ENCODE assay signal across 11 mouse cellular contexts in the genomic region with DNA sequence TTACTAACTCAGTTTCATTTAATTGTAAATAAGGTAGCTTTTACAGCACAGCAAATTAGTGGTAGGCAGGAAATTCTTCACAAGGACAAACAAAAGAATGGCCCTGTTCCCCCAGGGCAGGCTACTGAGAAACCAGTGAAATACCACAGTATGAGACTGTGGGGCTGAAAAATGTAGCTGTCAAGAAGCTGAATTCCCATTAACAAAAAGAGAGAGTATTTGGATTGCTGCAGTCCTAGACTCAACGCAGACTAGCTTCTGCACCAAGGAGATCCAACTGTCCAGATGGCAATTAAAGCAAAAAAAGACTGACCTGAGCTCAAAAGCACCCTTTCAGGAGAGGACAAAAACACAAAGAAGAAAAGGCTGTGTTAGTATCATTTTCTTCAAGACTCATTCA.
DNase-seq lines count a peak whose midpoint lies in the region; ATAC-seq and TF ChIP-seq lines count a peak whose summit lies in the region.
"Had no signal": no experiment of that assay in that cellular context is flagged by ENCODE, and none has a peak within 500 bp of the region (broad histone marks: within the 10 kb centered on the region; RNA-seq: fewer than 3 reads in every experiment).

No protein-coding gene starts in this region.

- no peak overlapping the region for H3K4me2 ChIP-seq in hindbrain, embryonic 12.5 days (replicated peaks)
- H3K4me2 ChIP-seq in neural tube, embryonic 14.5 days (ENCODE audit: low read depth, low read length), result no peak overlapping the region
- no peak overlapping the region for H3K4me2 ChIP-seq in intestine, embryonic 15.5 days (replicated peaks)
- H3K4me2 ChIP-seq: midbrain, embryonic 12.5 days had no signal

- no peak for DNase-seq in layer of hippocampus, adult 2 months (ENCODE audit: low spot score in 2 of 2)
- DNase-seq in layer of hippocampus, postnatal 36 days, result no peak
- DNase-seq in embryo, embryonic 9.5 days (ENCODE audit: extremely low spot score), result peak; percentile 22
- DNase-seq in gastrocnemius, postnatal 36 days, result no peak
- DNase-seq in left cerebral cortex, postnatal 4 days, result no peak
- DNase-seq: heart, postnatal 36 days; kidney, postnatal 4 days had no signal

- intact Hi-C loops in gastrocnemius, postnatal 36 days (cut with DNase I), result no loop called here
- intact Hi-C loops in left cerebral cortex, postnatal 4 days (cut with DNase I), result no loop called here

- no peak for TF ChIP-seq CTCF in layer of hippocampus, adult 2 months (conservative IDR thresholded peaks at IDR 0.05)

- 0% methylated on average over 1 of the region's 1 CpGs for WGBS in hindbrain, embryonic 12.5 days
- 3% methylated on average over 1 of the region's 1 CpGs for WGBS in neural tube, embryonic 14.5 days
- WGBS in intestine, embryonic 15.5 days, result 12% methylated on average over 1 of the region's 1 CpGs

- no peaks in the 10 kb centered on the region for H3K9me3 ChIP-seq in hindbrain, embryonic 12.5 days (replicated peaks)
- H3K9me3 ChIP-seq in neural tube, embryonic 14.5 days (ENCODE audit: control insufficient read depth, low read length), result no peaks in the 10 kb centered on the region
- no peaks in the 10 kb centered on the region for H3K9me3 ChIP-seq in intestine, embryonic 15.5 days
- H3K9me3 ChIP-seq: midbrain, embryonic 12.5 days had no signal

- peak overlapping the region; percentile 47 for H3K27ac ChIP-seq in layer of hippocampus, adult 2 months
- peak overlapping the region; percentile 23 for H3K27ac ChIP-seq in hindbrain, embryonic 12.5 days
- no peak overlapping the region for H3K27ac ChIP-seq in neural tube, embryonic 14.5 days (ENCODE audit: low read depth, low read length)
- no peak overlapping the region for H3K27ac ChIP-seq in intestine, embryonic 15.5 days
- H3K27ac ChIP-seq: midbrain, embryonic 12.5 days had no signal

- peaks cover 9% of the 10 kb centered on the region; the same call in 1 of the 2 replicates for H3K4me1 ChIP-seq in hindbrain, embryonic 12.5 days
- H3K4me1 ChIP-seq in neural tube, embryonic 14.5 days (ENCODE audit: control insufficient read depth, insufficient read depth, low read length), result no peaks in the 10 kb centered on the region
- no peaks in the 10 kb centered on the region for H3K4me1 ChIP-seq in intestine, embryonic 15.5 days (replicated peaks)

- no peaks in the 10 kb centered on the region for H3K27me3 ChIP-seq in hindbrain, embryonic 12.5 days
- H3K27me3 ChIP-seq in neural tube, embryonic 14.5 days (ENCODE audit: control insufficient read depth, insufficient read depth, low read length), result no peaks in the 10 kb centered on the region
- no peaks in the 10 kb centered on the region for H3K27me3 ChIP-seq in intestine, embryonic 15.5 days (replicated peaks)
- H3K27me3 ChIP-seq: midbrain, embryonic 12.5 days had no signal

- no peaks in the 10 kb centered on the region for H3K36me3 ChIP-seq in hindbrain, embryonic 12.5 days
- H3K36me3 ChIP-seq in neural tube, embryonic 14.5 days (ENCODE audit: control insufficient read depth, insufficient read depth, low read length), result no peaks in the 10 kb centered on the region
- no peaks in the 10 kb centered on the region for H3K36me3 ChIP-seq in intestine, embryonic 15.5 days
- H3K36me3 ChIP-seq: midbrain, embryonic 12.5 days had no signal

- ATAC-seq in hindbrain, embryonic 12.5 days (ENCODE audit: low FRiP score), result peak; percentile 67
- peak; percentile 69; the same call in 1 of the 2 replicates for ATAC-seq in neural tube, embryonic 14.5 days (ENCODE audit: low read depth)
- ATAC-seq in intestine, embryonic 15.5 days, result no peak

- H3K9ac ChIP-seq in hindbrain, embryonic 12.5 days, result no peak overlapping the region
- no peak overlapping the region for H3K9ac ChIP-seq in neural tube, embryonic 14.5 days (replicated peaks; ENCODE audit: low read depth, low read length)
- no peak overlapping the region for H3K9ac ChIP-seq in intestine, embryonic 15.5 days
- H3K9ac ChIP-seq: midbrain, embryonic 12.5 days had no signal

- no peak overlapping the region for H3K4me3 ChIP-seq in layer of hippocampus, adult 2 months
- H3K4me3 ChIP-seq in hindbrain, embryonic 12.5 days, result no peak overlapping the region
- H3K4me3 ChIP-seq in neural tube, embryonic 14.5 days (ENCODE audit: low read depth, low read length), result no peak overlapping the region
- H3K4me3 ChIP-seq in intestine, embryonic 15.5 days (replicated peaks), result no peak overlapping the region
- H3K4me3 ChIP-seq: midbrain, embryonic 12.5 days had no signal

Comparison
In these comparisons a context has a peak if more than half of its experiments do, and no peak if none do; other contexts are left out.
1. H3K27ac ChIP-seq: peak in layer of hippocampus, adult 2 months (single experiment) and hindbrain, embryonic 12.5 days (single experiment); none in neural tube, embryonic 14.5 days (single experiment) and intestine, embryonic 15.5 days (single experiment).